Comparison of ENCODE assay signal across 8 mouse cellular contexts in genomic region chrX:74428826-74429276, GRCm38 (mm10). TPM values are rescaled to one million over a fixed set of nuclear protein-coding genes. Genes with fewer than 3 reads are reported as not detected.
A peak's percentile ranks its signal among the peaks of the same experiment; 100 is the strongest.
DNase-seq lines count a peak whose midpoint lies in the region; ATAC-seq lines count a peak whose summit lies in the region.

Gene G6pdx, minus strand, starts transcription at chrX:74429194.

- no peaks in the 10 kb centered on the region for H3K27me3 ChIP-seq in hindbrain, embryonic 16.5 days (replicated peaks; ENCODE audit: control insufficient read depth, insufficient read depth, low read length)

- 14% methylated on average over 20 of the region's 25 CpGs for WGBS in hindbrain, embryonic 16.5 days
- 24% methylated on average over 20 of the region's 25 CpGs for WGBS in macrophage (ENCODE audit: missing documents)

- H3K79me2 ChIP-seq in macrophage (ENCODE audit: inconsistent target) = peaks cover 43% of the 10 kb centered on the region

- H3K36me3 ChIP-seq in hindbrain, embryonic 16.5 days (ENCODE audit: control insufficient read depth, insufficient read depth, low read length) = no peaks in the 10 kb centered on the region
- peaks cover 13% of the 10 kb centered on the region; the same call in 1 of the 2 replicates for H3K36me3 ChIP-seq in macrophage (ENCODE audit: inconsistent target)

- H3K4me3 ChIP-seq in hindbrain, embryonic 16.5 days (ENCODE audit: low read length) = peak within 1 kb of the TSS; percentile 57
- H3K4me3 ChIP-seq in macrophage (ENCODE audit: inconsistent target) = peak within 1 kb of the TSS; percentile 70

- DNase-seq in T-cell, adult 2 months (ENCODE audit: low spot score) = peak; percentile 91
- peak; percentile 82 to 83 for DNase-seq in cerebellum, postnatal 36 days
- DNase-seq in gastrocnemius, adult 18-20 months (ENCODE audit: low spot score) = peak; percentile 86
- DNase-seq in left cerebral cortex, adult 18-20 months (ENCODE audit: low spot score in 2 of 2) = peak; percentile 72 to 77
- DNase-seq in right cerebral cortex, adult 18-20 months = peak; percentile 88
- peak; percentile 48 for DNase-seq in urinary bladder, postnatal 10 days (ENCODE audit: low spot score)

- peak within 1 kb of the TSS; percentile 62 for H3K4me2 ChIP-seq in hindbrain, embryonic 16.5 days (ENCODE audit: low read length)

- peak within 1 kb of the TSS; percentile 83 for H3K27ac ChIP-seq in hindbrain, embryonic 16.5 days (ENCODE audit: low read depth, low read length)
- H3K27ac ChIP-seq in macrophage = peak within 1 kb of the TSS; percentile 95

- peaks cover 7% of the 10 kb centered on the region for H3K4me1 ChIP-seq in hindbrain, embryonic 16.5 days (ENCODE audit: control insufficient read depth, insufficient read depth, low read depth, low read length)

- H3K9me3 ChIP-seq in hindbrain, embryonic 16.5 days (ENCODE audit: control insufficient read depth, low read length) = no peaks in the 10 kb centered on the region

- H3K9ac ChIP-seq in hindbrain, embryonic 16.5 days (ENCODE audit: low read depth, low read length) = peak within 1 kb of the TSS; percentile 62

- peak; percentile 88 for ATAC-seq in hindbrain, embryonic 16.5 days

RNA-seq across cellular contexts. Expression of gene G6pdx, which starts in this region (rescaled TPM):
- total RNA-seq in gastrocnemius, adult 18-20 months (2021) = 1 to 10 TPM; 2.6 to 3.8 TPM
- polyA plus RNA-seq in hindbrain, embryonic 16.5 days (2015; fragmentation: Nextera tagmentation; extraction: Ambion mirVana) = 46.0 and 50.8 TPM in 2 replicates
- total RNA-seq in left cerebral cortex, adult 18-20 months (2021) = 10 to 100 TPM; 28.3 to 37.7 TPM
- total RNA-seq in macrophage (2018; cell fraction: chromatin; rRNA removed) = 10 to 100 TPM in 24 of 26 experiments, 1 to 10 TPM in 2; 6.6 to 78.3 (median 39.9) TPM
- 100 to 1,000 TPM; 105 to 169 (median 147) TPM for total RNA-seq in macrophage (2018; cell fraction: cytosol; rRNA removed)
- total RNA-seq in macrophage (2018; cell fraction: nucleus; rRNA removed) = 100 to 1,000 TPM in 4 of 26 experiments, 10 to 100 TPM in 22; 34.6 to 133 (median 74.9) TPM
- 140 to 235 TPM (median 171 TPM) in 3 replicates for polyA plus RNA-seq in macrophage (2018)

Comparison
In these comparisons a context has a peak if more than half of its experiments do, and no peak if none do; other contexts are left out.
1. Peak in every context shown above with its lines: DNase-seq, ATAC-seq, H3K4me3 ChIP-seq and H3K27ac ChIP-seq.
2. RNA of gene G6pdx (total RNA-seq): 28.3 to 37.7 TPM in left cerebral cortex, adult 18-20 months; 2.6 to 3.8 TPM in gastrocnemius, adult 18-20 months; every median in the first group is over 4 times any median in the second.